Mouse (Mus musculus): ENCODE measurements around the gene Gm5741.

Gm5741 gene

DNA sequence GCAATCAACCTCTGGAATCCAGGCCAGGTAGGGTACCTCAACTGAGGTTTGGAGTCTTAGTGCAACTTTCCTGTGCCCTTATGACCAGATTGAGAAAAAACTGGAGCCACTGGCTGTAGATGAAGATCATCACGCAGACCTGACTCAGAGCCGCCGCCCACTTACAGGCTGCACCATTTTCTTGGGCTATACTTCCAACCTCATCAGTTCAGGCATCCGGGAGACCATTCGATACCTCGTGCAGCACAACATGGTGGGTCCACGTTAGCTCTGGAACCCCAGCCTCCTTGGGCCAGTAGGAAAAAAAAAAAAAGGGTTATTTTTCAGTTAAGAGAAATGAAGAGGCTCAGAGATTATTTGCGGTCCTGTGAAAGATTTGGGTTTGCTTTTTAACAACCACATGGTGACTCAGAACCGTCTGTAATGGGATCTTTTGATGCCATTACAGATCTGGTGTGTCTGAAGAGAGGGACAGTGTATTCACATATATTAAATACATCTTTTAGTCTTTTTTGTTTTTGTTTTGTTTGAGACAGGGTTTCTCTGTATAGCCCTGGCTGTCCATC lies 4.7 kb upstream of the Gm5741 start:
- no peak for DNase-seq

DNA sequence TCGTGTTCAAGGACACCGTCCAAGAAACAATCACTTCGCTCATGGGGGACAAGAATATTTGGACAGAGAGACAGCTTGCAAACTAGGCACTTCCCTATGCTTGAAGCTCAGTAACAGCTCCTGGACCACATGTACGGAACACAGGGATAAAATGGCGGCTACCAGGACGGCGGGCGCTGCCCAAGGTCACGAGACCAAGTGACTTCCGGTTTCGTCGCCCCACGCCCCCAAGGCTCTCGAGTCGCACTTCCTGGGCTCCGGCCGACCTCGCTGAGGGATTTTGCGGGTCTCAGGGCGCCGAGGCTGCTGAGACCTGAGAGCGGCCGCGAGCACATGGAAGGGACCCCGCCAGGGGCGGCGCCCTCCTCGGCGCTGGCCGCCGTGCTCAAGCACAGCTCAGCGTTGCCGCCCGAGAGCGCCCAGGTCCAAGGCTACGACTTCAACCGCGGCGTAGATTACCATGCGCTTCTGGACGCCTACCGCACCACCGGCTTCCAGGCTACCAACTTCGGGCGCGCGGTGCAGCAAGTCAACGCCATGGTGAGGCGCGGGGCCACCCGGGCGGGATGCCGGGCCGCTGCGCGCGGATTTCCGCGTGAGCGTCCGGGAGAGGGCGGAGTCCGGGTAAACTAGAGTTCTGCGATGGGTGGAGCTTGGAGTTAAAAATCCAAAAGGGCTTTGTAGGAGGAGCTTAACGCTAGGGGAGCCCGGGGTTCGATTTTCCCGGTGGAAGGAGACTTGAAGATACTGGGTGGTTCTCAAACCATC lies 3.9 kb upstream of the Gm5741 start, which contains the start of gene Dhps:
Gene Dhps, plus strand, starts transcription at position 244 of the 768 bp plus-strand sequence.
- peak; percentile 95 for DNase-seq

DNA sequence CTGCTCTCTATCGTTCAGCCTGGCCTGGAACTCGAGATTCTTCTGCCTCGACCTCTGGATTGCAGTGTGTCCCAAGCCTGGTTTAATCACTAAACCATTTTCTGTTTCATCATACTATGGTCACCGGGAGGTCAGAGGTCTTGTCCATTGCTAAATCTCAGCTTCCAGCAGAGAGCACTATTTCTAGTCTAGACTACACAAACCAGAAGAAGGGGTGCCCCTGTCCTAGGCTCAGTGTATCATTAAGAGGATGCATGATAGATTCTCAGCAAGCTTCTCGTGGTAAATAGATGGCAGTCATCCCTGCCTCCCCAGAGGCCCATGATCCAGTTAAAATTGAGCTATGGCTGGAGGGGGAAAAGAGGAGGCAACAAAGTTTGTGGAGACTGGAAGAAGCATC lies 3.3 kb upstream of the Gm5741 start:
- peak; percentile 49 to 72 for DNase-seq

DNA sequence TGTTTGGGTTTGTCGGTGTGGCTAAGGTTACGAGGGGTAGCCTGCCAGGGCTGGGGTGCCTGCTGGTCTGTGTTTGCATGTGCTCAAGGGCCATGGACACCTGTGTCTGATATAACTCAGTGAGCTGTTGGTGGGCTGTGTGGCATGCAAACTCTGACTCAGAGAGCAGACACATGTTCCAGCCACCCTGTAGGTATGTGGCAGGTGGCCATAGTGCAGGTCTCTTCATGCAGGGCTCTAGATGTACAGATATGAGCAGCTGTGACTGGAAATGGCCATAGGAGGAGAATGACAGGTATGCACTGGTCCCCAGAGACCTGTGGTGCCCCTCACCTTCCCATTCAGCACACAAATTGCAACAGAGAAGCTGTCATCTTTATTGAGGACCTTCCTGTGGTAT lies 627 bp downstream of the Gm5741 start:
- no peak for DNase-seq

DNA sequence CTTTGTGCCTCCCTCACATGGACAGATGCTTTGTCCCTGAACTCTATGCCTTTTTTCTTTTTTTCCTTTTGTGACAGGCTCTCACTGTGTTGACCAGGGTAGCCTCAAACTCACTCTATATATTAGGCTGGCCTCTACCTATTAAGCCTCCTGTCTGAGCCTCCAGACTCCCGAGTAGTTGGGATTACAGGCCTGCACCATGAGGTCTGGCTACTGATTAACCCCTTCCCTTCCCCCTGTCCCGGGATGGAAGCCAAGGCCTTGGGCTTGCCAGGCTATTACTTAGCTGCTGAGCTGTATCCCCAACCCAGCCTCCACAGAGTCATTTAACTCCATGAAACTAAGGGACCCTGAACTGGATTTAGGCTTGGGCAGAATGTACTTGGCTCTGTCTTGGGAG lies 2.6 kb downstream of the Gm5741 start:
- DNase-seq: peak; percentile 89 to 93

DNA sequence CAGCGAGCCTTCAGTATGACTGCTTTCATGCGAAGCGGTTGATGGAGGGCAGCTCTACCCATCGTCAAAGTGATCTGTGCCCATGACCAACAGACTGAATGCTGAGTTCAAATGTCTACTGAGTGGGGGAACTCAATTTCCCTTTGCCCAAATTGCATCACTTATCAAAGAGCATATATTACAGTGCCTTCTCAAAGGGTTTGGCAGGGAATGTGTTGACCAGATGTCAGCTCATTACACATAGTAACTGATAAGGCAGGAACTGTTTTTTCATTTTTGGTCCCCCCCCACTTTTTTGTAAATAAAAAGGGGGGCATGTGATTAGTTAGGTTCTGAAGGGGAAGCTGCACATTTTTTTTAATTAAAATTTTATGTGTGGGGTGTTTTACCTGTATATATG lies 5.2 kb downstream of the Gm5741 start:
- DNase-seq: no peak

DNA sequence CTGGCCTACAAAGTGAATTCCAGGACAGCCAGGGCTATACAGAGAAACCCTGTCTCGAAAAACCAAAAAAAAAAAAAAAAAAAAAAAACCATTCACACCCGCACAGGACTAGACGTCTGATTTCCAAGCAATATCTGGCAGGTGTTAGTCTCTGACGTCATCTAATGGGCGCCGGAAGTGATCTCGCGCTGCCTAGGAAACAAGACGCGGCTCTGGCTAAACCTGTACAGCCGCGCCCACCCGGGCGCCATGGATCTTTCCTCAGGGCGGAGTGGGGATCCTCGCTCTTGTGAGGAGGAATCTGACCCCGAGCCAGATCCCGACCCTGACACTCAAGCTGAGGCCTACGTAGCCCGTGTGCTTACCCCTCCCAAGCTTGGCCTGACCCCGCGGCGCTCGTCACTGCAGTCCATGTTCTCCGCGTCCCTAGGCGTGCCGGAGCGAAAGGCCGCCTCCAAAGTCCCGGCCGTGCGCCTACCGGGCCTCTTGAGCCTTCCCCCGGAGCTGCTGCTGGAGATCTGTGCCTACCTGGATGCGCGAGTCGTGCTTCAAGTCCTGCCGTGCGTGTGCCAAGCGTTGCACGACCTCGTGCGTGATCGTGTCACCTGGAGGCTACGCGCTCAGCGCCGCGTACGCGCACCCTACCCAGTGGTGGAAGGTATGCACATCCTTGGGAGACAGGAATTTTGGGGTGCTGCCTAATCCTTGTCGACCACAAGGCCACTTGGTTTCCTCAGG lies 7.7 kb downstream of the Gm5741 start, which contains the start of gene Fbxw9:
Gene Fbxw9, plus strand, starts transcription at position 177 of the 738 bp plus-strand sequence.
- DNase-seq: peak; percentile 95

DNA sequence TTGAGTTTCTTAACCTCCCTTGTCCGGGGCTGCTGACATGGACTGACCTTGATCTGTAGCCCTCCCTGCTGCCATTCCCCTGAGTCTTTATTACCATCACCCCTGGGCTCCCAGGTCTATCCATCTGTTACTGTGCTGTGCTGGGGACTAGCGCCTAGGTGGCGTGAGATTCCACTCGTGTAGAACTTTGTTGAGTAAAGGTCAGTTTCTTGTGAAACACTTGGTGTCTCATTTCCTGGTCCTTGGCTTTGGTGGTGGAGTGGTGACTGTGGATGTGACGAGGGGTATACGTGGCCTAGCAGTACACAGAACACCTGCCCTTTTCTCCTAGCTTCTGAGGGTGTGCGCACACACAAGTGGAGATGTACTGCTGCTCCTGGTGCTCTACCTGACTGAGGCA lies 10.4 kb downstream of the Gm5741 start:
- DNase-seq: no peak

DNA sequence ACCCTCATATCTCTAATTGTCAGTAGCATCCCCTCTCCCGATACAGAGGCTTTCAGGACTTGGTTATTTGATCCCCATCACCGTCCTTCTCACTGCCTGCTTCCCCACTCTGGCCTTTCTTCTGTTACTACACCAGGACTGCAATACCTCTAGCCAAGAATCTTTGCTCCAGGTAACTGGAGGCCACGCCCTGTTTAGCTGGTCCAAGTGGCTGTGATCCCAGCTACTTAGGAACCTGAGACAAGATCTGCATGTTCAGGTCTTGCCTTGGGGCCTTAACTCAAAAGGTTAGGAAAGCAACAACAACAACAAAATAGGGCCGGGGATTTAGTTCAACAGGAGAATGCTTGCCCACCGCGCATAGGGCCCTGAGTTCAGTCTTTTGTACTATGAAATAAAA lies 24.2 kb downstream of the Gm5741 start:
- DNase-seq: no peak

DNA sequence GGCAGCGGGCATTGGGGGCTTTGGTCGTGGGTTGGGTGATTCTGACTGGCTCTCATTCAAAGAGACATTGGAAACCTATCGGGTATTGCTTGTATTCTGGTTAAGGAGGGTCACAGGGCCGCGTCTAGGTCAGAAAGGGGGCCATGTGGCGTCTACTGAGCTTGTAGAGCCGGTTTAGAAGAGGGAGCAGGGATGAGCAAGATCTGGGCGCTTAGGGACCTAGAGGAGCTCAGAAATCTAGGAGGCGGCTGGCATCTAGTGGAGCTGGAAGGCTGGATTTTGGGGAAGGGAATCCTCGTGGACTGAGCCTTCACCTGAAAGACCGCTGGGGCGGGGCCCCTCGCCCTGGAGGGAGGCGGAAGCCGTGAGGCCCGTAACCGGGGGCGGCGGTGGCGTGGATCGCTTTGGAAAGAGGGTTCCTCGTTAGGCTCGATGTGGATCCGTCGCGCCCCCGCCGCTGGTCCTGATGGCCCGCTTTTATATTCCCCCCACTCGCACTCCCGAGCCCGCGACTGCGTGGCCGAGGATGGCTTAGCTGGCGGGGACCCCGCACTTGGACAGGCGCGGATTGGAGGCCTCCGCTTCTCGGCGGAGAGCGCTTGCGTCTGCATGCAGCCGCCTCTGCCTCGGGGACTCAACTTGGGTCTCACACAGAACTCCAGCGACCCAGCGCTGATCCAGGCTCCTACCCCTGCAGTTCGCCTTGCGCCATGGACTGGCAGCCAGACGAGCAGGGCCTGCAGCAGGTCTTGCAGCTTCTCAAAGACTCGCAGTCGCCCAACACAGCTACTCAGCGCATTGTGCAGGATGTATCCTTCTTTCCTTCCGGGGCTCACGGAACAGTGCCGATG lies 29.9 kb downstream of the Gm5741 start:
- peak in 1 of 2 experiments; percentile 60 for DNase-seq

DNA sequence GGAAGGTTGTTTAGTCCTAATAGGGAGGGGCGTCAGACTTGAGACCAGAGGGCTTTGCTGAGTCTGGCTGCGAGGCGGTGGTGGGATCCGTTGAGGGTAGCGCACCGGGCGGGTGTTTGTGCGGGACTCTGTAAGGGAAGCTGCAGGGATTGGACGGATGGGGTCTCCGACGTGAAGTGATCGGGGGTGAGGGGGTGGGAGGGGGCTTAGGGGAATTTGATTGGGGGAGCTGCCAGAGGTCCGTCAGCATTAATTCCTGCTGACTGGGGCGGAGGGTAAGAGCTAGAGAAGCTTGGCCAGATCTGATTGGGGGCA lies 30.5 kb downstream of the Gm5741 start:
- no peak for DNase-seq

DNA sequence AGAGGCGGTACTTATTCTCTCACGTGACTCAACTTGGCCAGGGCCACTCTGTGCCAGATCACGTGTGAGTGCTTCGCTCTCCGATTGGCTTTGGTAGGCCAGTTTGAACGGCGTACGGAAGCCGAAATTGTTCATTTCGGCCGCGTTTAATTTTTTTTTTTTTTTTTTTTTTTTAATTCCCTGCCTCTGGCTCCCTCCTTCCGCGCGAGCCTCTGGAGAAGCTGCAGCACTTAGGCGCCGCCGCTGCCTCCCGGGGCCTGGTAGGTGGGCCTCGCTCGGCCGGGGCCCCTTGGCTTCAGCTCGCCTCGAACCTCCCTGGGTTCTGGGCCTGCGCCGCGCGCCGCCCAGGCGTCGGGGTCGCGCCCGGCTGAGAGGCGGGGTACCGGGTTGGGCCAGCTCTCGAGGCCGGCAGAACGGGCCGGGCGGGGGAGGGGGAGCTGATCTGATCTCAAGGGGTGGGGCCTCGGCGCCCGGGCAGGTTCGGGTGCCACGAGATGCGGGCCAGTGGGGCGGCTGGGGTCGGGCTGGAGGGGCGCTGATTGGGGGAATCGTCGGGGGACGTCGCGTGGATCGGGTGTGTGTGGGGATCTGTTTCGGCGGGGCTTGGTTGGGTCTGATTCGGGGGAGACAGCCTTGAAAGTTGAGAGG lies 30.9 kb downstream of the Gm5741 start, which contains the start of gene Tnpo2:
Gene Tnpo2, plus strand, starts transcription at position 198 of the 648 bp plus-strand sequence.
- DNase-seq: peak; percentile 95 to 98

DNA sequence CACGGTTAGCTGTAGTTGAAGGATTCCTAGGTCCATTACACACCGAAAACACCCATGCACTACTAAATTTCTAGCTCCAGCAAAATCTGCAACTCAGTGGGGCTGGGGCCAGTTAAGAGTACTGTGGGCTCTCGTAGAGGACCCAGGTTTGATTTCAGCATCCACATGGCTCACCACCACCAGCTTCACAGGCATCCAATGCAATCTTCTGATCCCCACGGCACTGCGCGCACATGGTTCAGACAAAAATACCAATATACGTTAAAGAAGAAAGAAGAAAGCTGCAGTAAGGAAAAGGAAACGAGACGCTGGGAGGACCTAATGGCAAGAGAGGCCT lies 31.4 kb downstream of the Gm5741 start:
- DNase-seq: no peak

DNA sequence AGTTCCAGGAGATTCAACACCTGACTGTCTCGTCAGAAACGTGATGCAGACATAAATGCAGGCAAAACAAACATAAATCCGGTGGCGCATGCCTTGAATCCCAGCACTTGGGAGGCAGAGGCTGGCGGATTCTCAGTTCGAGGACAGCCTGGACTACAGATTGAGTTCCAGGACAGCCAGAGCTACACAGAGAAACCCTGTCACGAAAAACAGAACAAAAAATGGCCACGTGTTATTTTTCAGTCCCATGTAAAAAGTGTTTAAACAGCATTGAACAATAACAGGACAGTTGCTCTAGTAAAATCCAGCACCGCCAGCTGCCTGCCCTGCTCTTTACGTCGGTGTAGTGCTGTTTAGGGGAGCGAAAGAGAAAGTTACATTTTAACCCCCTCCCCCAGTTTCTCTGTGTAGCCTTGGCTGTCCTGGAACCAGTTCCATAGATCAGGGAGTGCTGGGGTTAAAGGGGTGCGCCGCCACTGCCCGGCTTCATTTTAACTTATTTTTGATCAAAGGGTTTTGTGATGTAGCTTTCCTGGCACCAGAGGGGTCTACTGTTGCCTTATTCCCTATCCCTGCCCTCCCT lies 32.0 kb downstream of the Gm5741 start:
- DNase-seq: peak in 1 of 2 experiments; percentile 44

DNA sequence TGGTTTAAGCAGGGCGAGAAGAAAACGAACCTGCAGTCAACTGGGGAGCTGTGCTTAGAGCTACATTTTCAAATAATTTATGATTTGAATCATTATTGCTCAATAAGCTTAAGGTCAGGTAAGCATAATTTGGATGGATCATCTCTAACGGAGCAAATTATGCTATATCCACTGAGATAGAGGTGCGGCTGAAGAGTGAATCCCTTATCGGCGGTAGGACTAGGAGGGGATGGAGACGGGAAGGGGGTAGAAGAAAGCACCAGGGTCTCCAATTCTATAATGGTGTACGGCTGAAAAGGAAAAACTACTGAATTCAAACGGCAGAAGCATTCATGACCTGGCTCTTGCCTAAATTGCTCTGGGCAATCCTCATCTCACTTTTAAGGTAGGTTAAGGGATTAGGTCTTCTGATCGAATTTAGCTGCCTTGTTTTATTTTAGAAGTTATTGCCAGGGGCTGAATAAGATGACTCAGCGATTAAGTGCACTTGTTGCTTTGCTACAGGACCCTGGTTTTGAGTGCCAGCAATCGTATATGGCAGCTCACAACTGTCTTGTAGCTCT lies 32.5 kb downstream of the Gm5741 start:
- DNase-seq: no peak

DNA sequence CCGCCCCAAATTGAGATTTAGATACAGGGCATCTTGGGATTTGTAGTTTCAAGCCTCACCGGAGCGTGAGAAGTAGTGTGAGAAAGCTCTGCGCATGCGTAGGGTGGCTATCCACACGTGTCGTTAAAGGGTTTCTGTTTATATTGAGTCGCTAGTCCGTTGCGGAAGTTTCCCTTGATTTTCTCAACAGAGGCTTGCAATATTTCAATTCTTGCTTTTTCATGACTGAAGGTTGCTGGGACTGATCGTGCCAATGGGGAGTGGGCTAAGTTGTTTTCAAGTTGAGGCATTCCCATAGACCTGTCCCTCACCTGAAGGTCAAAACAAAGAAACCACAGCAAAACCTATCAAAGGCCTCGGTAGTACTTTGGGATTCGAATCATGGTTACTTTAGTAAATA lies 33.0 kb downstream of the Gm5741 start:
- DNase-seq: peak; percentile 86 to 88

DNA sequence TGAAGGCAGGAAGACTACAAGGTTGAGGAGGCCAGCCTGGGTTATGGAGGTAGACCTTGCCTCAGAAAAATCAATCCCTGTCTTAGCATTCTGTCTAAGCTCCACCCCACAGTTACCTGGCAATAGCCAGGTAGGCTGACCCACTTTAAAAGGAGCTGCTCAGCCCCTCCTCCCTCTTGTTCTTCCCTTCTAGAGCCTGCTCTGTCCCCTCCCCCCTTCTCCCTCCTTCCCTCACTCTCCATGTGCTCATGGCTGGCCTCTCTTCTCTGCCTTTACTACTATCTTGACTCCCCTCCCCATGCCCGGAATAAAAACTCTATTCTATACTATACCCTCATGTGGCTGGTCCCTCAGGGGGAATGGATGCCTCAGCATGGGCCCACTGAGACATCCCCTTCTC lies 33.9 kb downstream of the Gm5741 start:
- peak; percentile 38 to 58 for DNase-seq

DNA sequence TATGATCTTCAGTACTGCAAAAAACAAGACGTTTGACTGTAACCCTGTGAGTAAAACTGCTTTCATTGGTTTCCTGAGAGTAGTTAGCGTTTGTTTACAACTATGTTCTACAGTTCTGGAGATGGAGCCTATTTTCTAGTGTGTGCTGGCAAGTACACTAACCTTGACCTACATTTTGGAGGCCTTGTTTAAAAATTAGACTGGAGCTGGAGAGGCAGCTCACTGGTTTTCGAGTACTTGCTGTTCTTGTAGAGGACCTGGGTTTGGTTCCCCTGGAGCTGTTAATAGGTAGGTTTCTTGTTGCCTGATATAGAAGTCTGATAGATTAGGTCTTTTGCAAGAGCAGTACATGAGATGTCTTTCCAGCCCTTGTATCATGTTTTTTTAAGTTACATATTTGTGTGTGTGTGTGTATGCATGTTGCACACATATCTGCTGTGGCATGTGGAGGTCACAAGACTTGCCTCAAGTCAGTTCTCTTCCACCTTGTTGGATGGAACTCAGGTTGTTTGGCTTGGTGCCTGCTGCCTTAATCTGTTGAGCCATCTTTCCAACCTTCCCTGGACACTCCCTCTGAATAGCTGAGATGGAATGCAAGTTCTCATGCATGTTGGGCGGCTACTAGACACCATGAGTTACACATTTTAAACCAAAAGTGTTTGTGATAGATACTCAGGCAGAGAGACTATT lies 35.0 kb downstream of the Gm5741 start:
- peak; percentile 71 to 75 for DNase-seq

DNA sequence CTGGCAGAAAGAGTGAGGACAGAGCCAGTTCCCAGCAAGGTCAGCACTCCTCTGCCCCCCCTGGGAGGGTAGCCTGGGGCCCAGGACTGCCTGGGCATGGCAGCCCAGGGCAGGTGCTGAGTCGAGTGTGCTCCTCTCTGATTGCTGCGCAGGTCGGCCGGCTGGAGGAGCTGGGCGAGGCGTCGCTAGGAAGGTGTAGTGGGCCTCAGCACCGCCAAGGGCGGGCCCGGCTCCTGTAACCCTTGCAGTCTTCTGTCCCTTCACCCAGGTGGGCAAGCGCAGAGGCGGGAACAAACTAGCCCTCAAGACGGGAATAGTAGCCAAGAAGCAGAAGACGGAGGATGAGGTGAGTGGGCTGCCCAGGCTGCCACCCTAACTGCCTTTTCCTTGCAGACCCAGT lies 38.5 kb downstream of the Gm5741 start:
- DNase-seq: no peak

DNA sequence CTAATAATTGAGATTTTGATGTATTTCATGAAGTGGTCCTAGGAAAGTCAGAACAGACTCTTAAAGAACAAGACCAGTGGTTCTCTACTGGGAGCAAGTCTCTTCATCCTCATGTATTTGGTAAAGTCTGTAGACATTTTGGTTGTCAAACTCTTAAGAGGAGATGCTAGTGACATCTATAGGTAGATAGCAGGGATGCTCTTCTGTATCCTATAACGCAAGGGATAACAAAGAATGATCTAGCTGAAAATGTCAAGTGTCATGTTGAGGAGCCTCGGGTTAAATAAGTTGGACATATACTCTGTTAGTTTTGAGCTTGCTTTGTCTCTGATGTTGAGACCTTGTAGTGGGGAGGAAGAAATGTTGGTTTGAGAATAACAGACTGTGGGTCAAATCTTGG lies 39.9 kb downstream of the Gm5741 start:
- DNase-seq: no peak

DNA sequence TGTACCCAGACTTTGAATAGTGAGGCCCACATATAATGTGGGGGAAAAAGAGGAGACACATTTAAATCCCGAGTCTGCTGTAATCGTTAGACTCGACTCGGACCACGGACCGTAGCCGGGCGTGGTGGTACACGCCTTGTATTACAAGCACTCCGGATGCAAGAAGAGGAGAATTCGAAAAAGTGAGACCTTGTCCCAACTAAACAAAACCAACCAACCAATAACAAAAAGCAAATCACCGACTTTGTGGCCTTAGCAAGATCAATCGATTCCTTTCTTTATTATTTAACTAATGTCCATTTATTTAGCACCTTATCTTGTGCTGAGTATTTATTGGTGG lies 40.3 kb downstream of the Gm5741 start:
- peak in 1 of 2 experiments; percentile 34 for DNase-seq

All from kidney, postnatal 36 days (tissue).